Mouse (Mus musculus): ENCODE results near the gene Hinfp. TPM values are rescaled to one million over a fixed set of nuclear protein-coding genes. Genes with fewer than 3 reads are reported as not detected.
A peak's percentile ranks its signal among the peaks of the same experiment; 100 is the strongest.
"Not testable (repeated sequence)": the region's sequence is repeated elsewhere in the genome, so short reads cannot be mapped to it uniquely, and the experiment has no call there.

Gene Hinfp
- polyA plus RNA-seq, 1 experiment from 2014 or later: 14.9 TPM

- ATAC-seq (replicated peaks; ENCODE audit: low FRiP score, low read depth): no peak
- Histone ChIP-seq H3K4me2 (ENCODE audit: low read length) (no peak overlapping the region), H3K27me3 (ENCODE audit: insufficient read depth, low read length) (no peaks in the 10 kb centered on the region), H3K4me3 (replicated peaks; ENCODE audit: low read depth, low read length) (no peak overlapping the region), H3K9ac (ENCODE audit: low read depth, low read length) (0 out of 2 replicates have a peak overlapping the region, but pooled peaks have one; percentile 1), H3K4me1 (replicated peaks; ENCODE audit: insufficient read depth, low read length) (peaks cover 11% of the 10 kb centered on the region; the same call in 1 of the 2 replicates), H3K27ac (no peak overlapping the region), H3K9me3 (replicated peaks; ENCODE audit: low read length) (no peaks in the 10 kb centered on the region), H3K36me3 (ENCODE audit: insufficient read depth, low read length) (peaks cover 7% of the 10 kb centered on the region; the same call in 1 of the 2 replicates)
- WGBS: 91% methylated on average over 5 of the region's 5 CpGs
- no peak for TF ChIP-seq CTCF (IDR thresholded peaks at IDR 0.05; ENCODE audit: low read depth)
- no peak for DNase-seq (ENCODE audit: low spot score)
These were observed 36.0 kb upstream of the Hinfp start for GRCm38 (mm10) chr9:44341487-44341886.

GRCm38 (mm10) chr9:44338574-44338973 is 33.1 kb upstream of the Hinfp start:
- peak; percentile 24; the same call in 1 of the 2 replicates for TF ChIP-seq CTCF (IDR thresholded peaks at IDR 0.05; ENCODE audit: low read depth)
- Histone ChIP-seq H3K36me3 (ENCODE audit: insufficient read depth, low read length) (peaks cover 7% of the 10 kb centered on the region; the same call in 1 of the 2 replicates), H3K4me3 (replicated peaks; ENCODE audit: low read depth, low read length) (no peak overlapping the region), H3K9me3 (replicated peaks; ENCODE audit: low read length) (no peaks in the 10 kb centered on the region), H3K27me3 (ENCODE audit: insufficient read depth, low read length) (no peaks in the 10 kb centered on the region), H3K27ac (no peak overlapping the region), H3K4me1 (replicated peaks; ENCODE audit: insufficient read depth, low read length) (peaks cover 11% of the 10 kb centered on the region; the same call in 1 of the 2 replicates), H3K9ac (ENCODE audit: low read depth, low read length) (no peak overlapping the region), H3K4me2 (ENCODE audit: low read length) (no peak overlapping the region)
- ATAC-seq (replicated peaks; ENCODE audit: low FRiP score, low read depth) (no peak), DNase-seq (ENCODE audit: low spot score) (no peak)
- 70% methylated on average over 5 of the region's 5 CpGs for WGBS

- WGBS: 57% methylated on average over 9 of the region's 9 CpGs
- Histone ChIP-seq H3K4me3 (replicated peaks; ENCODE audit: low read depth, low read length) (no peak overlapping the region), H3K4me2 (ENCODE audit: low read length) (peak overlapping the region; percentile 90), H3K36me3 (ENCODE audit: insufficient read depth, low read length) (peaks cover 12% of the 10 kb centered on the region; the same call in 1 of the 2 replicates), H3K27ac (peak overlapping the region; percentile 31; the same call in 1 of the 2 replicates), H3K9ac (ENCODE audit: low read depth, low read length) (0 out of 2 replicates have a peak overlapping the region, but pooled peaks have one; percentile 23), H3K27me3 (ENCODE audit: insufficient read depth, low read length) (no peaks in the 10 kb centered on the region), H3K9me3 (replicated peaks; ENCODE audit: low read length) (no peaks in the 10 kb centered on the region), H3K4me1 (replicated peaks; ENCODE audit: insufficient read depth, low read length) (peaks cover 6% of the 10 kb centered on the region; the same call in 1 of the 2 replicates)
- no peak for TF ChIP-seq CTCF (IDR thresholded peaks at IDR 0.05; ENCODE audit: low read depth)
- ATAC-seq (replicated peaks; ENCODE audit: low FRiP score, low read depth) (no peak), DNase-seq (ENCODE audit: low spot score) (no peak)
These were observed 32.1 kb upstream of the Hinfp start for GRCm38 (mm10) chr9:44337436-44338169.

GRCm38 (mm10) chr9:44336964-44337363 is 31.5 kb upstream of the Hinfp start:
- peaks cover 15% of the 10 kb centered on the region; the same call in 1 of the 2 replicates for H3K36me3 ChIP-seq (ENCODE audit: insufficient read depth, low read length)
- WGBS: 62% methylated on average over 3 of the region's 3 CpGs
- DNase-seq (ENCODE audit: low spot score): no peak

GRCm38 (mm10) chr9:44336513-44336912 is 31.0 kb upstream of the Hinfp start:
- H3K4me3 ChIP-seq (replicated peaks; ENCODE audit: low read depth, low read length): peak overlapping the region; percentile 85
- not testable (repeated sequence) for H3K27ac ChIP-seq; ATAC-seq (replicated peaks; ENCODE audit: low FRiP score, low read depth); H3K4me1 ChIP-seq (replicated peaks; ENCODE audit: insufficient read depth, low read length); H3K27me3 ChIP-seq (ENCODE audit: insufficient read depth, low read length); H3K9me3 ChIP-seq (replicated peaks; ENCODE audit: low read length); DNase-seq (ENCODE audit: low spot score)
- H3K9ac ChIP-seq (ENCODE audit: low read depth, low read length): peak overlapping the region; percentile 88; the same call in 1 of the 2 replicates
- peak overlapping the region; percentile 90 for H3K4me2 ChIP-seq (ENCODE audit: low read length)
- peaks cover 15% of the 10 kb centered on the region; the same call in 1 of the 2 replicates for H3K36me3 ChIP-seq (ENCODE audit: insufficient read depth, low read length)
- 22% methylated on average over 4 of the region's 4 CpGs for WGBS

More at GRCm38 (mm10) chr9:44336964-44337363, 31.5 kb upstream of the Hinfp start:
- ATAC-seq (replicated peaks; ENCODE audit: low FRiP score, low read depth): no peak
- no peak for TF ChIP-seq CTCF (IDR thresholded peaks at IDR 0.05; ENCODE audit: low read depth)
- peak overlapping the region; percentile 90 for H3K4me2 ChIP-seq (ENCODE audit: low read length)
- peaks cover 6% of the 10 kb centered on the region; the same call in 1 of the 2 replicates for H3K4me1 ChIP-seq (replicated peaks; ENCODE audit: insufficient read depth, low read length)
- no peak overlapping the region for H3K27ac ChIP-seq
- H3K9me3 ChIP-seq (replicated peaks; ENCODE audit: low read length): no peaks in the 10 kb centered on the region
- no peaks in the 10 kb centered on the region for H3K27me3 ChIP-seq (ENCODE audit: insufficient read depth, low read length)
- H3K4me3 ChIP-seq (replicated peaks; ENCODE audit: low read depth, low read length): peak overlapping the region; percentile 85
- H3K9ac ChIP-seq (ENCODE audit: low read depth, low read length): 0 out of 2 replicates have a peak overlapping the region, but pooled peaks have one; percentile 88

GRCm38 (mm10) chr9:44336093-44336406 is 30.6 kb upstream of the Hinfp start:
- peak overlapping the region; percentile 90 for H3K4me2 ChIP-seq (ENCODE audit: low read length)
- TF ChIP-seq CTCF (IDR thresholded peaks at IDR 0.05; ENCODE audit: low read depth): no peak

More at GRCm38 (mm10) chr9:44336093-44336406, 30.6 kb upstream of the Hinfp start:
- DNase-seq (ENCODE audit: low spot score) (no peak), ATAC-seq (replicated peaks; ENCODE audit: low FRiP score, low read depth) (no peak)
- Histone ChIP-seq H3K27ac (peak overlapping the region; percentile 90; the same call in 1 of the 2 replicates), H3K36me3 (ENCODE audit: insufficient read depth, low read length) (peaks cover 18% of the 10 kb centered on the region; the same call in 1 of the 2 replicates), H3K9ac (ENCODE audit: low read depth, low read length) (peak overlapping the region; percentile 88; the same call in 1 of the 2 replicates), H3K9me3 (replicated peaks; ENCODE audit: low read length) (no peaks in the 10 kb centered on the region), H3K4me3 (replicated peaks; ENCODE audit: low read depth, low read length) (peak overlapping the region; percentile 85), H3K4me1 (replicated peaks; ENCODE audit: insufficient read depth, low read length) (peaks cover 6% of the 10 kb centered on the region; the same call in 1 of the 2 replicates), H3K27me3 (ENCODE audit: insufficient read depth, low read length) (no peaks in the 10 kb centered on the region)
- WGBS: 1% methylated on average over 5 of the region's 5 CpGs
